Mouse (Mus musculus): ENCODE measurements at regions not wholly inside any gene's neighbourhood (a gene's known extent, or its start where the extent isn't known, plus 50 kb on each side); places are given as distances from the start of the nearest gene placed in this dataset.
A peak's percentile ranks its signal among the peaks of the same experiment; 100 is the strongest.

DNA sequence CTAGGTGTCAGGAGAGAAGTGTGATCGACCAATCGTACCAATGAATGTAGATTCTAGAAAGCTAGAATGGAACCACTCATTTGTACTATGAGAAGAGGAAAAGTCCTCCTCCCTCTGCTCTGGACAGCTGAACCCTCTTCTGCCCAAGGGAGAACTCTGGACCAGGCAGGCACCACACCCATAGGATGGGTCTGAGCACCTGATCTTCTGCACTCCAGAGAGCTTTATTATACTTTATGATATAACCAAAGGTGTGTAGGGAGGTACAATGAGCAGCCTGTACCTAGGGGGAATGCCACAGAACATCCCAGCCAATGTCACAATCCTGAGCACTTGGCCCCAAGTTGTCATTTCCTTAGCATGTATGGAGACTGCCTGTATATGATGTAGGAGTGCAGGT is 352.5 kb upstream of the Zmiz1 start:
- no peak overlapping the region for H3K27ac ChIP-seq (ENCODE audit: low read depth, low read length)
- H3K4me1 ChIP-seq (replicated peaks; ENCODE audit: control insufficient read depth, insufficient read depth, low read length), result peaks cover 17% of the 10 kb centered on the region
- no peak for ATAC-seq (ENCODE audit: low FRiP score)
- H3K36me3 ChIP-seq (ENCODE audit: control insufficient read depth, insufficient read depth, low read length), result no peaks in the 10 kb centered on the region
- H3K27me3 ChIP-seq (ENCODE audit: control insufficient read depth, insufficient read depth, low read length), result no peaks in the 10 kb centered on the region
- WGBS, result 95% methylated on average over 2 of the region's 2 CpGs
- H3K4me2 ChIP-seq (replicated peaks; ENCODE audit: low read depth, low read length), result no peak overlapping the region
- H3K9ac ChIP-seq (ENCODE audit: low read depth, low read length), result no peak overlapping the region
- no peak for DNase-seq (ENCODE audit: low spot score)
- no peaks in the 10 kb centered on the region for H3K9me3 ChIP-seq (ENCODE audit: control insufficient read depth, low read length)
- H3K4me3 ChIP-seq (ENCODE audit: low read depth, low read length), result no peak overlapping the region

DNA sequence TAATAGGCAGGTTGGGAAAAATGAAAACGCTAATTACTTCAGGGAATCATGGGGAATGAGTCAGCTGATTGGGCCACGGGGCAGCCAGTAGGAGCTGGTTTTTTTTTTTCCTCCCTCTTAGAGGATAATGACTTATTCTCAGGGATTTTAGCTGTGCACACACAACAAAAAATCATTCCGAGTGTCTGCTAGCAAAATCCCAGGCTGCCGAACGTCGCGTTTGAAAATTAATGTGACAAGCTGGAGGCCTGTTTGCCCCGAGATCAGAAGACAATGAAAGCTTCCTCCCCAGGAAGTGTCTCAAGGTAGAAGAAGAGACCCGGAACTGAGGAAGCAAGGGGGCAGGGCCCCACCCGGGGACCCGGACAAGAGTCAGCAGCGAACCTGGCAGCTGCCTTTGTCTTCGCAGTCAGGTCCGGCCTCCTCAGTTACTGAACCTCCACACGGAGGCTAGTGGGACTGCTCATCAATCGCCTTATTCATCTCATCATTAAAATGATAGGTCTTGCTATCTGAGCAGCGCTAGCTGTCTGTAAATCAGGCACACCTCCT is 350.8 kb upstream of the Zmiz1 start:
- Histone ChIP-seq H3K36me3 (ENCODE audit: control insufficient read depth, insufficient read depth, low read length) (no peaks in the 10 kb centered on the region), H3K27ac (ENCODE audit: low read depth, low read length) (peak overlapping the region; percentile 100), H3K27me3 (ENCODE audit: control insufficient read depth, insufficient read depth, low read length) (no peaks in the 10 kb centered on the region), H3K4me1 (replicated peaks; ENCODE audit: control insufficient read depth, insufficient read depth, low read length) (peaks cover 17% of the 10 kb centered on the region), H3K4me3 (ENCODE audit: low read depth, low read length) (no peak overlapping the region), H3K9me3 (ENCODE audit: control insufficient read depth, low read length) (no peaks in the 10 kb centered on the region), H3K9ac (ENCODE audit: low read depth, low read length) (peak overlapping the region; percentile 68), H3K4me2 (replicated peaks; ENCODE audit: low read depth, low read length) (peak overlapping the region; percentile 39)
- 11% methylated on average over 17 of the region's 17 CpGs for WGBS
- ATAC-seq (ENCODE audit: low FRiP score) (peak; percentile 75), DNase-seq (ENCODE audit: low spot score) (peak; percentile 77)

DNA sequence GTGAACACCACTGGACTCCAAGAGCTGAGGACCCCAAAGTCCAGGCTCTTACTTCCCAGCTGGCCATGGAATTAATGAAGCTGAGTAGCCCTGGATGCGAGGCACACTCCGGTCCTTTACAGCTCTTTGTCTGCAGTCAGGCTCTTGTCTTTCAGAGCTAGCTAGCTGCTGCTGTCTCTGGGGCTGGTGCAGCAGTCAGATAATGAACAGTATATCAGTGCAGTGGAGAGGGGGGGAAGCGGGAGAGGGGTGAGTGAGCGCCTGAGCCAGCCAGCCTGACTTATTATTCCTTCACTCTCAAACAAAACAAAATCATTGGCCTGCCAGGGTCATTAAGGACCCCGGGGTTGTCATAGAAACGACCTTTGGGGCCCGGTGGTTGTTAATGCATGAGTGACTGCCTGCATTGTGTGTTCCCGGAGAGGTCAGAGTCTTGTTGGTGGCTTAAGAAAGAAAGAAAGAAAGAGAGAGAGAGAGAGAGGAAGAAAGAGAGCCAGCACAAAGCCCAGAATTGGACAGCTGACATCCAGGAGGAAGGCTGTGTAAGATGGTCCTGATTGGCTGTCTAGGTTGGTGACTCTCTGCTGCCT is 350.2 kb upstream of the Zmiz1 start:
- 1% methylated on average over 8 of the region's 8 CpGs for WGBS

DNA sequence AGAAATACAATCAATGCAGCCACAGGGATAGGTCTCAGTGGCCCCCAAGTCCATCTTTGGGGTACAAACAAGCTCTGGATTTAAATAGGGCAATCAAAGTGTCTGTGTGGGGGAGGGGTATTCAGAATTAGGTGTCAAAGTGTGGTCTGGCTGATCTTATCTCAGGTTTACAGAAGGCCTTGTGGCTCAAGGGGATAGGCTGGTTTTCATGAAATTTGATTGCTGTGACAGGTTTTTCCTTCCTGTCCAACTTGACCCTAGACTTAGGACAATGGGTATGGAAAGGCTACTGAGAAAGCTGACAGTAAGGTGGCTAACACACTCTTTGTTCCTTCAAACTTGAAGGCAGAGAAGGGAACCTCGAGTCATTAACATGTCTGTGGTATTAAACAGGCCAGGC is 349.3 kb upstream of the Zmiz1 start:
- no peak overlapping the region for H3K4me2 ChIP-seq (replicated peaks; ENCODE audit: low read depth, low read length)
- 32% methylated on average over 1 of the region's 1 CpGs for WGBS
- H3K27ac ChIP-seq (ENCODE audit: low read depth, low read length), result peak overlapping the region; percentile 100
- DNase-seq (ENCODE audit: low spot score) (peak; percentile 25), ATAC-seq (ENCODE audit: low FRiP score) (no peak)
- no peak overlapping the region for H3K4me3 ChIP-seq (ENCODE audit: low read depth, low read length)
- no peaks in the 10 kb centered on the region for H3K9me3 ChIP-seq (ENCODE audit: control insufficient read depth, low read length)
- H3K4me1 ChIP-seq (replicated peaks; ENCODE audit: control insufficient read depth, insufficient read depth, low read length), result peaks cover 17% of the 10 kb centered on the region
- no peak overlapping the region for H3K9ac ChIP-seq (ENCODE audit: low read depth, low read length)
- no peaks in the 10 kb centered on the region for H3K36me3 ChIP-seq (ENCODE audit: control insufficient read depth, insufficient read depth, low read length)
- H3K27me3 ChIP-seq (ENCODE audit: control insufficient read depth, insufficient read depth, low read length), result no peaks in the 10 kb centered on the region

More for the DNA sequence above, 350.2 kb upstream of the Zmiz1 start:
- Histone ChIP-seq H3K27ac (ENCODE audit: low read depth, low read length) (peak overlapping the region; percentile 100), H3K4me2 (replicated peaks; ENCODE audit: low read depth, low read length) (peak overlapping the region; percentile 39), H3K27me3 (ENCODE audit: control insufficient read depth, insufficient read depth, low read length) (no peaks in the 10 kb centered on the region), H3K4me1 (replicated peaks; ENCODE audit: control insufficient read depth, insufficient read depth, low read length) (peaks cover 17% of the 10 kb centered on the region), H3K9ac (ENCODE audit: low read depth, low read length) (peak overlapping the region; percentile 68), H3K9me3 (ENCODE audit: control insufficient read depth, low read length) (no peaks in the 10 kb centered on the region), H3K36me3 (ENCODE audit: control insufficient read depth, insufficient read depth, low read length) (no peaks in the 10 kb centered on the region), H3K4me3 (ENCODE audit: low read depth, low read length) (no peak overlapping the region)
- peak; percentile 92 for DNase-seq (ENCODE audit: low spot score)
- ATAC-seq (ENCODE audit: low FRiP score), result peak; percentile 98

DNA sequence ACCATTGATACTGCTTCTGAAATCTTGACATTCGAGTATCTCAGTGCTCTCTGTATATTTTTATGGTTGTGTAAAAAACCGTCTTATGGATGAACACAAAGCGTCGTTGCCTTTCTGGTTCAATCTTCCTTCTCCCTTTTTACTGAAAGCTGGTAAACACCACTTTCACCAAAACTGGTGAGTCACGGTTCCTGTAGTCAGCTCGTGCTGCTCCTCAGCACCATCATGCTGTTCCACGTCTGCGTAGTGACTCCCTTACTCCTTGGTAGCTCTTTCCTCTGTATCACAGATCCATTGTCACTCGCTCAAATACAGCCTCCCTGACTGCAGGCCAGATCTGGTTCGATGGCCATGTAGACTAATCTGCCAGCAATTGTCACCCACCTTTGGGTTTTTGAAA is 346.2 kb upstream of the Zmiz1 start:
- Histone ChIP-seq H3K27ac (ENCODE audit: low read depth, low read length) (no peak overlapping the region), H3K9me3 (ENCODE audit: control insufficient read depth, low read length) (no peaks in the 10 kb centered on the region), H3K27me3 (ENCODE audit: control insufficient read depth, insufficient read depth, low read length) (no peaks in the 10 kb centered on the region), H3K4me2 (replicated peaks; ENCODE audit: low read depth, low read length) (no peak overlapping the region), H3K9ac (ENCODE audit: low read depth, low read length) (no peak overlapping the region), H3K4me1 (replicated peaks; ENCODE audit: control insufficient read depth, insufficient read depth, low read length) (peaks cover 14% of the 10 kb centered on the region), H3K36me3 (ENCODE audit: control insufficient read depth, insufficient read depth, low read length) (no peaks in the 10 kb centered on the region), H3K4me3 (ENCODE audit: low read depth, low read length) (no peak overlapping the region)
- DNase-seq (ENCODE audit: low spot score), result no peak
- ATAC-seq (ENCODE audit: low FRiP score), result no peak
- 85% methylated on average over 10 of the region's 10 CpGs for WGBS

DNA sequence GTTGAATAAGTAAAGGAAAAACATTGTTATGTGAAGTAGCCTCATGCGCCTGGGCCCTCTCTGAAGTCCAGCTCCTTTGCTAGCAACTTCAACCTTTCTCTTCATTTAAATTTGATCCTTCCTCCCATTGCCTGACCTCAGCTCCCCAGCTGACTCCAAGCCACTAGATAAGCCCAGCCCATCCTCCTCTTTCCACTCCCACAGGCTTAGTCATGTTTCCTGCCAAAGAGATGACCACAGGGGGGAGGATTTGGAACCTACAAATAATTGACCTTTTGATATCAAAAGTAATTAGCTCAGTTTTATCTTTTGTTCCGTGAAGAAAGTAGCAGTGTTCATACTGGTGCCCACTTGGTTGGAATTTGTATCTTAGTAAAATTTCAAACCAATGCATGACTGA is 345.7 kb upstream of the Zmiz1 start:
- Histone ChIP-seq H3K9me3 (ENCODE audit: control insufficient read depth, low read length) (no peaks in the 10 kb centered on the region), H3K9ac (ENCODE audit: low read depth, low read length) (no peak overlapping the region), H3K27ac (ENCODE audit: low read depth, low read length) (no peak overlapping the region), H3K27me3 (ENCODE audit: control insufficient read depth, insufficient read depth, low read length) (no peaks in the 10 kb centered on the region), H3K36me3 (ENCODE audit: control insufficient read depth, insufficient read depth, low read length) (no peaks in the 10 kb centered on the region), H3K4me2 (replicated peaks; ENCODE audit: low read depth, low read length) (no peak overlapping the region), H3K4me3 (ENCODE audit: low read depth, low read length) (no peak overlapping the region), H3K4me1 (replicated peaks; ENCODE audit: control insufficient read depth, insufficient read depth, low read length) (peaks cover 9% of the 10 kb centered on the region)
- ATAC-seq (ENCODE audit: low FRiP score) (no peak), DNase-seq (ENCODE audit: low spot score) (no peak)
- WGBS, result 83% methylated on average over 2 of the region's 2 CpGs

DNA sequence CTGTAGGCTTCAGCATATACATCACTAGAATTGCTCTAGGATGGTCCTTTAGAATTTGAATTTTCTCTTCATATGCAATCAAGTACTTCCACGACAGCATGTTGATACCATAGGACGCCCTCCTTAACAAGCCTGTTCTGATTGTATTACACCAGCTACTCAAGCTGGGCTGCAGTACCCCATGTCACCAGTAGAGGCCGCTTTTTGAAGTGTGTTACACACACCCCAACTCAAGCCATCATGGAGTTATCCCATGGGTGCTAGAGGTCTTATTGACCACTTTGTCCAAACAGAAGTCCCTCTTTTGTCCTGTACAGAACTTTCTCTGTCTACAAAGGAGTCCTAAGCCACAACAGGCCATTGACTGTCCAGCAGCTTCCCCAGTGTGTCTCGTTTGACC is 342.6 kb upstream of the Zmiz1 start:
- H3K27ac ChIP-seq (ENCODE audit: low read depth, low read length), result no peak overlapping the region
- H3K4me1 ChIP-seq (replicated peaks; ENCODE audit: control insufficient read depth, insufficient read depth, low read length), result no peaks in the 10 kb centered on the region; the same call in 1 of the 2 replicates
- no peaks in the 10 kb centered on the region for H3K36me3 ChIP-seq (ENCODE audit: control insufficient read depth, insufficient read depth, low read length)
- ATAC-seq (ENCODE audit: low FRiP score) (no peak), DNase-seq (ENCODE audit: low spot score) (peak; percentile 80)
- no peaks in the 10 kb centered on the region for H3K27me3 ChIP-seq (ENCODE audit: control insufficient read depth, insufficient read depth, low read length)
- 55% methylated on average over 4 of the region's 4 CpGs for WGBS
- no peak overlapping the region for H3K4me3 ChIP-seq (ENCODE audit: low read depth, low read length)
- H3K9me3 ChIP-seq (ENCODE audit: control insufficient read depth, low read length), result no peaks in the 10 kb centered on the region
- H3K9ac ChIP-seq (ENCODE audit: low read depth, low read length), result no peak overlapping the region
- H3K4me2 ChIP-seq (replicated peaks; ENCODE audit: low read depth, low read length), result no peak overlapping the region

DNA sequence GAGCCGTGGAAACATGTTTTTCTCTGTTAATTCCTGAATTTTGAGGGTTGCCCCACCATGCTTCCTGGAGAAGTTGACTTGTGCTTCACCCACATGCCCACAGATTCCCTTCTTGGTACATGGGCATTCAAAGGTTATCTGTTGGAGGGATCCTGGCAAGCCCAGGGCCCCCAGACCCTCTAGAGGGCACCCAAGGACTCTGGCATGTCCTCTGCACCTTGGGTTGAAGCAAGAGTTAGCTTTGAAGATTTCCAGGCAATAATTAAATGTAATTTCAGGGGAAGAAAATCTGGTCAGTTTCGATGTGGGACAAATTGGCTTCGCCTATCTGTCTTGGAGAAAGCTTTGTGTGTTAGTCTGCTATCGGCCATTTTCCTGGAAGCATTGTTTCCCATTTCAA is 339.0 kb upstream of the Zmiz1 start:
- H3K4me3 ChIP-seq (ENCODE audit: low read depth, low read length), result no peak overlapping the region
- no peak overlapping the region for H3K27ac ChIP-seq (ENCODE audit: low read depth, low read length)
- ATAC-seq (ENCODE audit: low FRiP score) (no peak), DNase-seq (ENCODE audit: low spot score) (no peak)
- no peaks in the 10 kb centered on the region for H3K36me3 ChIP-seq (ENCODE audit: control insufficient read depth, insufficient read depth, low read length)
- H3K9me3 ChIP-seq (ENCODE audit: control insufficient read depth, low read length), result no peaks in the 10 kb centered on the region
- H3K4me1 ChIP-seq (replicated peaks; ENCODE audit: control insufficient read depth, insufficient read depth, low read length), result peaks cover 9% of the 10 kb centered on the region
- H3K27me3 ChIP-seq (ENCODE audit: control insufficient read depth, insufficient read depth, low read length), result no peaks in the 10 kb centered on the region
- WGBS, result 79% methylated on average over 4 of the region's 4 CpGs
- no peak overlapping the region for H3K4me2 ChIP-seq (replicated peaks; ENCODE audit: low read depth, low read length)
- no peak overlapping the region for H3K9ac ChIP-seq (ENCODE audit: low read depth, low read length)

DNA sequence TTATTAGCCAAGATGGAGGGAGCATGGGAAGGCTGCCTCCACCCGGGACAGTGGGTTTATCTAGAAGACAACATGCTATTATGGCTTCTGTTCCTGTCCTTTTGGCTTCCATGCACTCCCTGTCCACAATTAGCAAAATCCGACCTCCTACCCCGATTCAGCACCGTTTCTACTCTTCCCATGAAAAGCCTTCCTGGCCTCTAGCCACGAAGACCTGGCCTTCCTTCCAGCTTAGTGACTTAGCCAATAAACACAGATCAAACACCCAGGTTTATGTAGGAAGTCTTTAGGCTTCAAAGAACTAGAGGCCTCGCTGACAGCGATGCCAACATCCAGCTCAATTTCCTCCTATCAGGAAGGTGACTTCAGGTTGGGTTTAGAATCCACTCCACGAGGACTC is 338.5 kb upstream of the Zmiz1 start:
- peaks cover 9% of the 10 kb centered on the region for H3K4me1 ChIP-seq (replicated peaks; ENCODE audit: control insufficient read depth, insufficient read depth, low read length)
- no peaks in the 10 kb centered on the region for H3K36me3 ChIP-seq (ENCODE audit: control insufficient read depth, insufficient read depth, low read length)
- ATAC-seq (ENCODE audit: low FRiP score) (no peak), DNase-seq (ENCODE audit: low spot score) (no peak)
- WGBS, result 76% methylated on average over 8 of the region's 8 CpGs
- no peak overlapping the region for H3K27ac ChIP-seq (ENCODE audit: low read depth, low read length)
- no peak overlapping the region for H3K4me3 ChIP-seq (ENCODE audit: low read depth, low read length)
- H3K9ac ChIP-seq (ENCODE audit: low read depth, low read length), result no peak overlapping the region
- no peaks in the 10 kb centered on the region for H3K9me3 ChIP-seq (ENCODE audit: control insufficient read depth, low read length)
- no peaks in the 10 kb centered on the region for H3K27me3 ChIP-seq (ENCODE audit: control insufficient read depth, insufficient read depth, low read length)
- H3K4me2 ChIP-seq (replicated peaks; ENCODE audit: low read depth, low read length), result no peak overlapping the region
